Mouse (Mus musculus): ENCODE data around the gene Fbxl2. TPM values are rescaled to one million over a fixed set of nuclear protein-coding genes. Genes with fewer than 3 reads are reported as not detected.
A peak's percentile ranks its signal among the peaks of the same experiment; 100 is the strongest.

Gene Fbxl2
- polyA plus RNA-seq, 1 experiment from 2014 or later: 3.7 TPM

- Histone ChIP-seq H3K9ac (ENCODE audit: low read length) (0 out of 2 replicates have a peak within 1 kb of the TSS, but pooled peaks have one; percentile 22), H3K27me3 (replicated peaks; ENCODE audit: control insufficient read depth, insufficient read depth, low read length) (peaks cover 41% of the 10 kb centered on the region), H3K9me3 (ENCODE audit: control insufficient read depth, low read length) (no peaks in the 10 kb centered on the region), H3K27ac (ENCODE audit: low read depth) (no peak within 1 kb of the TSS), H3K4me2 (ENCODE audit: low read length) (peak within 1 kb of the TSS; percentile 71), H3K36me3 (ENCODE audit: control insufficient read depth, insufficient read depth, low read length) (no peaks in the 10 kb centered on the region), H3K4me1 (replicated peaks; ENCODE audit: control insufficient read depth, insufficient read depth, low read length) (0 out of 2 replicates have a peak, but pooled peaks cover 3% of the 10 kb centered on the region), H3K4me3 (ENCODE audit: low read depth, low read length) (peak within 1 kb of the TSS; percentile 39)
- ATAC-seq (replicated peaks; ENCODE audit: low FRiP score, low TSS enrichment, low read depth): peak; percentile 54; the same call in 1 of the 2 replicates
- DNase-seq (ENCODE audit: low spot score): peak; percentile 62
- under 1% methylated on average over 58 of the region's 60 CpGs for WGBS
These were observed 11.3 kb upstream of the Fbxl2 start, which contains the start of gene Susd5 for GRCm38 (mm10) chr9:114057090-114057796. Gene Susd5 (plus strand): TSS chr9:114057140.

GRCm38 (mm10) chr9:114052866-114053265, 6.9 kb upstream of the Fbxl2 start:
- H3K4me2 ChIP-seq (ENCODE audit: low read length): no peak overlapping the region
- 77% methylated on average over 6 of the region's 6 CpGs for WGBS
- no peak overlapping the region for H3K27ac ChIP-seq (ENCODE audit: low read depth)
- H3K9ac ChIP-seq (ENCODE audit: low read length): no peak overlapping the region
- no peak for ATAC-seq (replicated peaks; ENCODE audit: low FRiP score, low TSS enrichment, low read depth)
- H3K27me3 ChIP-seq (replicated peaks; ENCODE audit: control insufficient read depth, insufficient read depth, low read length): peaks cover 28% of the 10 kb centered on the region
- H3K9me3 ChIP-seq (ENCODE audit: control insufficient read depth, low read length): no peaks in the 10 kb centered on the region
- H3K4me3 ChIP-seq (ENCODE audit: low read depth, low read length): no peak overlapping the region
- no peaks in the 10 kb centered on the region for H3K36me3 ChIP-seq (ENCODE audit: control insufficient read depth, insufficient read depth, low read length)
- no peak for DNase-seq (ENCODE audit: low spot score)
- 0 out of 2 replicates have a peak, but pooled peaks cover 3% of the 10 kb centered on the region for H3K4me1 ChIP-seq (replicated peaks; ENCODE audit: control insufficient read depth, insufficient read depth, low read length)

GRCm38 (mm10) chr9:114052031-114052430, 6.0 kb upstream of the Fbxl2 start:
- H3K27ac ChIP-seq (ENCODE audit: low read depth): no peak overlapping the region
- H3K4me1 ChIP-seq (replicated peaks; ENCODE audit: control insufficient read depth, insufficient read depth, low read length): 0 out of 2 replicates have a peak, but pooled peaks cover 2% of the 10 kb centered on the region
- ATAC-seq (replicated peaks; ENCODE audit: low FRiP score, low TSS enrichment, low read depth) (no peak; the same call in 1 of the 2 replicates), DNase-seq (ENCODE audit: low spot score) (no peak)
- no peak overlapping the region for H3K4me2 ChIP-seq (ENCODE audit: low read length)
- no peaks in the 10 kb centered on the region for H3K9me3 ChIP-seq (ENCODE audit: control insufficient read depth, low read length)
- WGBS: 64% methylated on average over 4 of the region's 4 CpGs
- no peak overlapping the region for H3K9ac ChIP-seq (ENCODE audit: low read length)
- H3K4me3 ChIP-seq (ENCODE audit: low read depth, low read length): no peak overlapping the region
- H3K27me3 ChIP-seq (replicated peaks; ENCODE audit: control insufficient read depth, insufficient read depth, low read length): peaks cover 20% of the 10 kb centered on the region
- no peaks in the 10 kb centered on the region for H3K36me3 ChIP-seq (ENCODE audit: control insufficient read depth, insufficient read depth, low read length)

GRCm38 (mm10) chr9:114050778-114051177, 4.8 kb upstream of the Fbxl2 start:
- H3K4me3 ChIP-seq (ENCODE audit: low read depth, low read length): no peak overlapping the region
- peaks cover 7% of the 10 kb centered on the region; the same call in 1 of the 2 replicates for H3K27me3 ChIP-seq (replicated peaks; ENCODE audit: control insufficient read depth, insufficient read depth, low read length)
- ATAC-seq (replicated peaks; ENCODE audit: low FRiP score, low TSS enrichment, low read depth) (no peak), DNase-seq (ENCODE audit: low spot score) (no peak)
- no peaks in the 10 kb centered on the region for H3K36me3 ChIP-seq (ENCODE audit: control insufficient read depth, insufficient read depth, low read length)
- H3K9ac ChIP-seq (ENCODE audit: low read length): no peak overlapping the region
- no peaks in the 10 kb centered on the region for H3K9me3 ChIP-seq (ENCODE audit: control insufficient read depth, low read length)
- H3K4me1 ChIP-seq (replicated peaks; ENCODE audit: control insufficient read depth, insufficient read depth, low read length): no peaks in the 10 kb centered on the region
- 91% methylated on average over 16 of the region's 16 CpGs for WGBS
- H3K27ac ChIP-seq (ENCODE audit: low read depth): no peak overlapping the region
- H3K4me2 ChIP-seq (ENCODE audit: low read length): no peak overlapping the region

GRCm38 (mm10) chr9:114050106-114050505, 4.1 kb upstream of the Fbxl2 start:
- H3K27ac ChIP-seq (ENCODE audit: low read depth): no peak overlapping the region
- H3K27me3 ChIP-seq (replicated peaks; ENCODE audit: control insufficient read depth, insufficient read depth, low read length): 0 out of 2 replicates have a peak, but pooled peaks cover under 1% of the 10 kb centered on the region
- WGBS: 85% methylated on average over 7 of the region's 7 CpGs
- no peak for DNase-seq (ENCODE audit: low spot score)
- H3K36me3 ChIP-seq (ENCODE audit: control insufficient read depth, insufficient read depth, low read length): no peaks in the 10 kb centered on the region
- no peak overlapping the region for H3K4me2 ChIP-seq (ENCODE audit: low read length)
- no peak for ATAC-seq (replicated peaks; ENCODE audit: low FRiP score, low TSS enrichment, low read depth)
- no peaks in the 10 kb centered on the region for H3K9me3 ChIP-seq (ENCODE audit: control insufficient read depth, low read length)
- H3K9ac ChIP-seq (ENCODE audit: low read length): no peak overlapping the region
- H3K4me1 ChIP-seq (replicated peaks; ENCODE audit: control insufficient read depth, insufficient read depth, low read length): no peaks in the 10 kb centered on the region
- no peak overlapping the region for H3K4me3 ChIP-seq (ENCODE audit: low read depth, low read length)

- H3K27ac ChIP-seq (ENCODE audit: low read depth): no peak overlapping the region
- H3K4me3 ChIP-seq (ENCODE audit: low read depth, low read length): no peak overlapping the region
- ATAC-seq (replicated peaks; ENCODE audit: low FRiP score, low TSS enrichment, low read depth): no peak
- no peaks in the 10 kb centered on the region for H3K27me3 ChIP-seq (replicated peaks; ENCODE audit: control insufficient read depth, insufficient read depth, low read length)
- no peaks in the 10 kb centered on the region for H3K9me3 ChIP-seq (ENCODE audit: control insufficient read depth, low read length)
- H3K4me2 ChIP-seq (ENCODE audit: low read length): no peak overlapping the region
- H3K36me3 ChIP-seq (ENCODE audit: control insufficient read depth, insufficient read depth, low read length): no peaks in the 10 kb centered on the region
- H3K4me1 ChIP-seq (replicated peaks; ENCODE audit: control insufficient read depth, insufficient read depth, low read length): no peaks in the 10 kb centered on the region
- DNase-seq (ENCODE audit: low spot score): no peak
- WGBS: 89% methylated on average over 7 of the region's 7 CpGs
- no peak overlapping the region for H3K9ac ChIP-seq (ENCODE audit: low read length)
These were observed 685 bp upstream of the Fbxl2 start for GRCm38 (mm10) chr9:114046676-114047075.

- H3K27me3 ChIP-seq (replicated peaks; ENCODE audit: control insufficient read depth, insufficient read depth, low read length): no peaks in the 10 kb centered on the region
- no peak overlapping the region for H3K4me2 ChIP-seq (ENCODE audit: low read length)
- no peak overlapping the region for H3K9ac ChIP-seq (ENCODE audit: low read length)
- no peak overlapping the region for H3K4me3 ChIP-seq (ENCODE audit: low read depth, low read length)
- no peak for DNase-seq (ENCODE audit: low spot score)
- H3K27ac ChIP-seq (ENCODE audit: low read depth): no peak overlapping the region
- no peaks in the 10 kb centered on the region for H3K9me3 ChIP-seq (ENCODE audit: control insufficient read depth, low read length)
- H3K36me3 ChIP-seq (ENCODE audit: control insufficient read depth, insufficient read depth, low read length): no peaks in the 10 kb centered on the region
- WGBS: 53% methylated on average over 3 of the region's 3 CpGs
- ATAC-seq (replicated peaks; ENCODE audit: low FRiP score, low TSS enrichment, low read depth): no peak
- H3K4me1 ChIP-seq (replicated peaks; ENCODE audit: control insufficient read depth, insufficient read depth, low read length): no peaks in the 10 kb centered on the region
These were observed 1.5 kb downstream of the Fbxl2 start for GRCm38 (mm10) chr9:114044446-114044845.

GRCm38 (mm10) chr9:114042490-114042889, 3.5 kb downstream of the Fbxl2 start:
- Histone ChIP-seq H3K9me3 (ENCODE audit: control insufficient read depth, low read length) (no peaks in the 10 kb centered on the region), H3K36me3 (ENCODE audit: control insufficient read depth, insufficient read depth, low read length) (no peaks in the 10 kb centered on the region), H3K4me3 (ENCODE audit: low read depth, low read length) (no peak overlapping the region), H3K27me3 (replicated peaks; ENCODE audit: control insufficient read depth, insufficient read depth, low read length) (no peaks in the 10 kb centered on the region), H3K4me1 (replicated peaks; ENCODE audit: control insufficient read depth, insufficient read depth, low read length) (no peaks in the 10 kb centered on the region), H3K9ac (ENCODE audit: low read length) (no peak overlapping the region), H3K4me2 (ENCODE audit: low read length) (peak overlapping the region; percentile 31), H3K27ac (ENCODE audit: low read depth) (no peak overlapping the region)
- DNase-seq (ENCODE audit: low spot score) (no peak), ATAC-seq (replicated peaks; ENCODE audit: low FRiP score, low TSS enrichment, low read depth) (no peak)
- 31% methylated on average over 6 of the region's 6 CpGs for WGBS

- ATAC-seq (replicated peaks; ENCODE audit: low FRiP score, low TSS enrichment, low read depth): no peak
- Histone ChIP-seq H3K9ac (ENCODE audit: low read length) (no peak overlapping the region), H3K4me3 (ENCODE audit: low read depth, low read length) (no peak overlapping the region), H3K36me3 (ENCODE audit: control insufficient read depth, insufficient read depth, low read length) (no peaks in the 10 kb centered on the region), H3K27me3 (replicated peaks; ENCODE audit: control insufficient read depth, insufficient read depth, low read length) (no peaks in the 10 kb centered on the region), H3K4me2 (ENCODE audit: low read length) (no peak overlapping the region), H3K27ac (ENCODE audit: low read depth) (no peak overlapping the region), H3K4me1 (replicated peaks; ENCODE audit: control insufficient read depth, insufficient read depth, low read length) (no peaks in the 10 kb centered on the region), H3K9me3 (ENCODE audit: control insufficient read depth, low read length) (no peaks in the 10 kb centered on the region)
- no peak for DNase-seq (ENCODE audit: low spot score)
- WGBS: 79% methylated on average over 4 of the region's 4 CpGs
These were observed 5.0 kb downstream of the Fbxl2 start for GRCm38 (mm10) chr9:114040945-114041344.
